Mouse (Mus musculus) brain, embryonic 14.5 days (tissue): ENCODE measurements around the gene Chid1.

ENCODE experiments used
- CTCF ChIP-seq: fragments of 200-500 bp; IDR thresholded peaks from 2 replicates; pipeline ENCODE4 v1.5.1; 2012; ENCODE audit warnings: inconsistent platforms, mild to moderate bottlenecking, moderate library complexity, borderline replicate concordance; ENCODE audit not compliant: insufficient read depth, insufficient read length; ENCODE audit errors: extremely low read depth
- POLR2A ChIP-seq: fragments of 200-500 bp; IDR thresholded peaks from 2 replicates; pipeline ENCODE4 v1.6.1; 2012; ENCODE audit warnings: mild to moderate bottlenecking, inconsistent platforms, borderline replicate concordance; ENCODE audit not compliant: poor library complexity, insufficient read depth, insufficient read length, severe bottlenecking; ENCODE audit errors: extremely low read depth

GRCm38 (mm10) chr7:141477578-141478269 lies 61.9 kb downstream of the Chid1 start:
- TF ChIP-seq POLR2A (no peak), CTCF (no peak)
